Mouse (Mus musculus) liver, embryonic 16.5 days (tissue): ENCODE measurements around the gene Dnmt3b. TPM values are rescaled to one million over a fixed set of nuclear protein-coding genes. Genes with fewer than 3 reads are reported as not detected.

Experiments used
- ATAC-seq: fragments of 200-750 bp; cut with Nextera tagmentation; 2 replicates; pipeline ENCODE4 v1.8.0; 2017; ENCODE audit warnings: low read depth, mild to moderate bottlenecking, moderate number of reproducible peaks, moderate library complexity
- H3K27ac ChIP-seq: fragments of 300-500 bp; sonication (generic); 2 replicates; pipeline ENCODE4 v1.5.1; 2014; ENCODE audit warnings: mild to moderate bottlenecking, low read length
- H3K27me3 ChIP-seq: fragments of 300-500 bp; sonication (generic); 2 replicates; pipeline ENCODE4 v1.6.1; 2014; ENCODE audit warnings: low read depth, low read length, mixed read lengths; ENCODE audit not compliant: control insufficient read depth, insufficient read depth
- H3K36me3 ChIP-seq: fragments of 300-500 bp; sonication (generic); 2 replicates; pipeline ENCODE4 v1.6.1; 2014; ENCODE audit warnings: mild to moderate bottlenecking; ENCODE audit not compliant: control insufficient read depth, insufficient read depth
- H3K4me1 ChIP-seq: fragments of 300-500 bp; sonication (generic); 2 replicates; pipeline ENCODE4 v1.6.1; 2014; ENCODE audit warnings: low read depth, low read length, mixed read lengths; ENCODE audit not compliant: control insufficient read depth
- H3K4me2 ChIP-seq: fragments of 300-500 bp; sonication (generic); 2 replicates; pipeline ENCODE4 v1.6.1; 2014; ENCODE audit warnings: low read depth, low read length, mixed read lengths
- H3K4me3 ChIP-seq: fragments of 300-500 bp; sonication (generic); 2 replicates; pipeline ENCODE4 v1.5.1; 2014; ENCODE audit warnings: low read depth, mild to moderate bottlenecking, low read length
- H3K9ac ChIP-seq: fragments of 300-500 bp; sonication (generic); 2 replicates; pipeline ENCODE4 v1.6.1; 2014; ENCODE audit warnings: low read depth, low read length
- H3K9me3 ChIP-seq: fragments of 300-500 bp; sonication (generic); replicated peaks from 2 replicates; pipeline ENCODE4 v1.6.1; 2016; ENCODE audit warnings: low read length; ENCODE audit not compliant: control insufficient read depth
- WGBS: fragments of 180-500 bp; shearing (Covaris S2); extraction: QIAGEN DNeasy Blood & Tissue Kit; methylation state at CpG from one replicate; pipeline ENCODE4 v1.1.7; 2014; ENCODE audit not compliant: insufficient replicate concordance; 5-methylcytosine and 5-hydroxymethylcytosine counted together
- polyA plus RNA-seq: library from polyadenylated mRNA; unstranded; fragments of >200 nt; fragmentation: Nextera tagmentation; extraction: Ambion mirVana; gene quantifications from 2 replicates; pipeline ENCODE4 v1.2.1, GENCODE M21; 2015

The Dnmt3b gene
- polyA plus RNA-seq, 1 experiment from 2014 or later = 3.3 TPM

- peak; percentile 39 for ATAC-seq
- peaks cover 50% of the 10 kb centered on the region for H3K4me1 ChIP-seq
- H3K36me3 ChIP-seq = no peaks in the 10 kb centered on the region
- no peaks in the 10 kb centered on the region for H3K27me3 ChIP-seq
- H3K4me2 ChIP-seq = 0 out of 2 replicates have a peak overlapping the region, but pooled peaks have one; percentile 3
- peak overlapping the region; percentile 64 for H3K27ac ChIP-seq
- 6% methylated on average over 14 of the region's 14 CpGs for WGBS
- H3K4me3 ChIP-seq = no peak overlapping the region
- no peaks in the 10 kb centered on the region for H3K9me3 ChIP-seq
- 0 out of 2 replicates have a peak overlapping the region, but pooled peaks have one; percentile 13 for H3K9ac ChIP-seq
Observed at GRCm38 (mm10) chr2:153610426-153611240, 38.6 kb upstream of the Dnmt3b start.

GRCm38 (mm10) chr2:153611241-153611630 lies 38.0 kb upstream of the Dnmt3b start:
- Histone ChIP-seq H3K4me3 (no peak overlapping the region), H3K9ac (0 out of 2 replicates have a peak overlapping the region, but pooled peaks have one; percentile 13), H3K27ac (peak overlapping the region; percentile 48; the same call in 1 of the 2 replicates), H3K36me3 (no peaks in the 10 kb centered on the region), H3K4me2 (no peak overlapping the region), H3K27me3 (no peaks in the 10 kb centered on the region), H3K4me1 (peaks cover 50% of the 10 kb centered on the region), H3K9me3 (no peaks in the 10 kb centered on the region)
- ATAC-seq = no peak
- WGBS = 25% methylated on average over 7 of the region's 7 CpGs

GRCm38 (mm10) chr2:153611743-153612142 lies 37.5 kb upstream of the Dnmt3b start:
- Histone ChIP-seq H3K9ac (no peak overlapping the region), H3K27ac (no peak overlapping the region), H3K4me1 (peaks cover 47% of the 10 kb centered on the region), H3K4me3 (no peak overlapping the region), H3K4me2 (no peak overlapping the region), H3K36me3 (no peaks in the 10 kb centered on the region), H3K9me3 (no peaks in the 10 kb centered on the region), H3K27me3 (no peaks in the 10 kb centered on the region)
- ATAC-seq = no peak
- 86% methylated on average over 1 of the region's 1 CpGs for WGBS

- Histone ChIP-seq H3K4me2 (no peak overlapping the region), H3K9ac (no peak overlapping the region), H3K4me1 (peaks cover 37% of the 10 kb centered on the region), H3K4me3 (no peak overlapping the region), H3K27ac (no peak overlapping the region), H3K27me3 (no peaks in the 10 kb centered on the region), H3K9me3 (no peaks in the 10 kb centered on the region), H3K36me3 (no peaks in the 10 kb centered on the region)
- WGBS = 49% methylated on average over 3 of the region's 3 CpGs
- ATAC-seq = no peak
Observed at GRCm38 (mm10) chr2:153612594-153613281, 36.5 kb upstream of the Dnmt3b start.

GRCm38 (mm10) chr2:153616893-153617292 lies 32.4 kb upstream of the Dnmt3b start:
- 27% methylated on average over 3 of the region's 3 CpGs for WGBS
- Histone ChIP-seq H3K4me2 (no peak overlapping the region), H3K27ac (no peak overlapping the region), H3K4me3 (no peak overlapping the region), H3K9me3 (no peaks in the 10 kb centered on the region), H3K9ac (no peak overlapping the region), H3K4me1 (no peaks in the 10 kb centered on the region; the same call in 1 of the 2 replicates), H3K27me3 (no peaks in the 10 kb centered on the region), H3K36me3 (peaks cover 12% of the 10 kb centered on the region)
- no peak for ATAC-seq

DNA sequence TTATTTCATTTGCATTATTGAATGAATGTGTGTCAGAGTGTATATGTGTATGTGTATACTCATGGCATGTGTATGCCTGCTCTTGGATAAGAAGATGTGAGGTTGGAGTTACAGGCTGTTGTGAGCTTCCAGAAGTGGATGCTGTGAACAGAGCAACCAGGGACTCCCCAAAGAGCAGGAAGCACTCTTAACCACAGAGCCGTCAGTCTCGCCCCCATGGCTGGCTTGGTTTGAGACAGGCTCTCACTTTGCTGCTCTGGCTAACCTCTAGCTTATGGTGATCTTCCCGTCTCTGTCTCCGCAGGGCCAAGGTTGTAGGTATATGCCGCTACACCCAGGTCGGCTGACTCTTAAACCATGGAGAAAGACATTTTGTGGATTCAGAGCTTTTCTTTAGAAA lies 30.8 kb upstream of the Dnmt3b start:
- Histone ChIP-seq H3K4me1 (no peaks in the 10 kb centered on the region), H3K9me3 (no peaks in the 10 kb centered on the region), H3K9ac (no peak overlapping the region), H3K27ac (no peak overlapping the region), H3K36me3 (peaks cover 17% of the 10 kb centered on the region), H3K4me3 (no peak overlapping the region), H3K4me2 (no peak overlapping the region), H3K27me3 (no peaks in the 10 kb centered on the region)
- 66% methylated on average over 6 of the region's 6 CpGs for WGBS
- no peak for ATAC-seq

- 45% methylated on average over 10 of the region's 10 CpGs for WGBS
- H3K36me3 ChIP-seq = peaks cover 17% of the 10 kb centered on the region
- ATAC-seq = no peak
Observed at GRCm38 (mm10) chr2:153618889-153619288, 30.4 kb upstream of the Dnmt3b start.

DNA sequence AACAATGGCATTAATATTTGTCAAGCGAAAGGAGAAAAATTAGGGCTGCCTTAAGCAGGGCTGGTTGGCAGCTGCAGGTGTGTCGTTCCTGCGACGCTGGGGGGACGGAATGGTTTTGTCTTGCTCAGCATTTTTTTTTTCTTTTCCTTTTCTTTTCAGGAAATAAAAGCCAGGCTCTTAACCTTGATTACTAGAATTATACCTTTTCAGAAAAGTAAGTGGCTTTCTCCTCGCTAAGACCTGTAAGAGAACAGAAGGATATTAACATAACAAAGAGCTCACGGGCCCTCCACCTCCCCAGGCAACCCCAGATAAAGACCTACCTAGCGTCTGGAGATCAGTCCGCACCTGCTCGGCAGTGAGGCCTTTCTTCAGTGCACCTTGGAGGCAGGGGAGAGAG lies 26.8 kb upstream of the Dnmt3b start:
- H3K36me3 ChIP-seq = peaks cover 18% of the 10 kb centered on the region
- no peak overlapping the region for H3K27ac ChIP-seq
- H3K4me1 ChIP-seq = no peaks in the 10 kb centered on the region
- ATAC-seq = no peak
- H3K4me3 ChIP-seq = no peak overlapping the region
- 82% methylated on average over 10 of the region's 10 CpGs for WGBS
- H3K27me3 ChIP-seq = no peaks in the 10 kb centered on the region
- H3K9ac ChIP-seq = no peak overlapping the region
- H3K9me3 ChIP-seq = no peaks in the 10 kb centered on the region
- H3K4me2 ChIP-seq = no peak overlapping the region

More at GRCm38 (mm10) chr2:153618889-153619288, 30.4 kb upstream of the Dnmt3b start:
- Histone ChIP-seq H3K4me2 (no peak overlapping the region), H3K27ac (no peak overlapping the region), H3K27me3 (no peaks in the 10 kb centered on the region), H3K9me3 (no peaks in the 10 kb centered on the region), H3K4me3 (no peak overlapping the region), H3K9ac (no peak overlapping the region), H3K4me1 (no peaks in the 10 kb centered on the region)

DNA sequence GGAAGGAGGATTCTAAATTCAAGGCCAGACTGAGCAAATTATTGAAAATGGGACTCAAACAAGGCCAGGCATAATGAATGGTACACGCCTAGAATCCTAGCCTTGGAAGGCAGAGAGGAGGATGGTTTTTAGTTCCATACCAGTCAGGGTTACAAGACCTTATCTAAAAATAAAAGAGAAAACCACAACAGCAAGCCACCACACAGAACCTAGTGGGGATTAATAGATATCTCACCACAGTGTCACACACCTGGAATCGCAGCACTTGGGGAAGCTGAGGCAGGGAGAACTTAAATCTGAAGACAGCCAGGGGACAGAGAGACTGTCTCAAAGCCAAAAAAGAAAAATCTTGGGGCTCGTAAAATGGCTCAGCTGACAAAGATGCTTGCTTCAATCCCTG lies 18.3 kb upstream of the Dnmt3b start:
- H3K9ac ChIP-seq = no peak overlapping the region
- H3K9me3 ChIP-seq = no peaks in the 10 kb centered on the region
- no peak overlapping the region for H3K4me3 ChIP-seq
- peaks cover 16% of the 10 kb centered on the region for H3K4me1 ChIP-seq
- no peak overlapping the region for H3K4me2 ChIP-seq
- WGBS = 20% methylated on average over 3 of the region's 3 CpGs
- H3K36me3 ChIP-seq = peaks cover 5% of the 10 kb centered on the region; the same call in 1 of the 2 replicates
- no peaks in the 10 kb centered on the region for H3K27me3 ChIP-seq
- H3K27ac ChIP-seq = no peak overlapping the region
- ATAC-seq = no peak
